Comparison of ENCODE assay signal across 8 mouse cellular contexts in genomic region chr1:165120349-165120898, GRCm38 (mm10). TPM values are rescaled to one million over a fixed set of nuclear protein-coding genes. Genes with fewer than 3 reads are reported as not detected.
DNase-seq lines count a peak whose midpoint lies in the region; ATAC-seq and TF ChIP-seq lines count a peak whose summit lies in the region.

No protein-coding gene starts in this region.

- no peak for TF ChIP-seq POLR2A in bone marrow macrophage, adult 2 months (IDR thresholded peaks at IDR 0.05; ENCODE audit: borderline replicate concordance, low read depth, low read length)
- TF ChIP-seq POLR2A in embryonic fibroblast, embryonic 13.5 days (IDR thresholded peaks at IDR 0.05; ENCODE audit: low read depth, low read length) = no peak
- TF ChIP-seq POLR2A in liver, adult 2 months (IDR thresholded peaks at IDR 0.05; ENCODE audit: extremely low read depth, insufficient read depth, low read length) = no peak

- no peaks in the 10 kb centered on the region for H3K4me1 ChIP-seq in bone marrow macrophage, adult 2 months (ENCODE audit: control insufficient read depth, insufficient read depth, low read length)
- H3K4me1 ChIP-seq in embryonic fibroblast, embryonic 13.5 days (ENCODE audit: control insufficient read depth, insufficient read depth, low read length) = no peaks in the 10 kb centered on the region
- H3K4me1 ChIP-seq in heart, embryonic 10.5 days = peaks cover 22% of the 10 kb centered on the region
- peaks cover 4% of the 10 kb centered on the region; the same call in 1 of the 2 replicates for H3K4me1 ChIP-seq in kidney, embryonic 14.5 days (ENCODE audit: control insufficient read depth, insufficient read depth, low read length)
- H3K4me1 ChIP-seq in liver, adult 2 months (ENCODE audit: control insufficient read depth, insufficient read depth, low read length) = peaks cover 7% of the 10 kb centered on the region; the same call in 1 of the 2 replicates

- H3K27ac ChIP-seq in bone marrow macrophage, adult 2 months (ENCODE audit: insufficient read depth, low read depth, low read length) = no peak overlapping the region
- H3K27ac ChIP-seq in embryonic fibroblast, embryonic 13.5 days (ENCODE audit: insufficient read depth, low read length) = no peak overlapping the region
- H3K27ac ChIP-seq in heart, embryonic 10.5 days = peak overlapping the region; percentile 86; the same call in 1 of the 2 replicates
- no peak overlapping the region for H3K27ac ChIP-seq in kidney, embryonic 14.5 days (ENCODE audit: low read depth, low read length)
- 0 out of 2 replicates have a peak overlapping the region, but pooled peaks have one; percentile 2 for H3K27ac ChIP-seq in liver, adult 2 months (replicated peaks; ENCODE audit: insufficient read depth, low read depth, low read length)

- no peaks in the 10 kb centered on the region for H3K79me3 ChIP-seq in C2C12 (ENCODE audit: low read depth)

- H3K9me3 ChIP-seq in heart, embryonic 10.5 days = no peaks in the 10 kb centered on the region
- no peaks in the 10 kb centered on the region for H3K9me3 ChIP-seq in kidney, embryonic 14.5 days (ENCODE audit: control insufficient read depth, low read length)

- DNase-seq in heart, embryonic 10.5 days (ENCODE audit: low spot score) = peak; percentile 92
- DNase-seq in liver, adult 2 months (ENCODE audit: extremely low read depth, low read depth, low spot score) = peak; percentile 62
- DNase-seq in spleen, postnatal 14 days (ENCODE audit: low spot score in 2 of 2) = peak; percentile 65 to 82

- no peaks in the 10 kb centered on the region for H3K79me2 ChIP-seq in C2C12 (ENCODE audit: control insufficient read depth, insufficient read depth)
- no peaks in the 10 kb centered on the region for H3K79me2 ChIP-seq in liver, adult 2 months (ENCODE audit: control insufficient read depth, insufficient read depth, low read length)

- ATAC-seq in kidney, embryonic 14.5 days (ENCODE audit: low FRiP score, low TSS enrichment) = peak; percentile 81
- peak; percentile 76; the same call in 1 of the 2 replicates for ATAC-seq in monocyte, adult 5-6 weeks (replicated peaks; ENCODE audit: insufficient number of reproducible peaks, low FRiP score, low TSS enrichment, poor library complexity, severe bottlenecking)

- no peak overlapping the region for H3K4me3 ChIP-seq in C2C12 (ENCODE audit: insufficient read depth, poor library complexity, severe bottlenecking)
- H3K4me3 ChIP-seq in bone marrow macrophage, adult 2 months (ENCODE audit: insufficient read depth, low read length) = no peak overlapping the region
- H3K4me3 ChIP-seq in embryonic fibroblast, embryonic 13.5 days (ENCODE audit: insufficient read depth, low read length) = no peak overlapping the region
- no peak overlapping the region for H3K4me3 ChIP-seq in heart, embryonic 10.5 days
- H3K4me3 ChIP-seq in kidney, embryonic 14.5 days (ENCODE audit: low read length) = no peak overlapping the region
- no peak overlapping the region for H3K4me3 ChIP-seq in liver, adult 2 months (ENCODE audit: insufficient read depth, low read depth, low read length)

- H3K27me3 ChIP-seq in C2C12 (ENCODE audit: control insufficient read depth, insufficient read depth, insufficient read length) = peaks cover 4% of the 10 kb centered on the region
- no peaks in the 10 kb centered on the region; the same call in 1 of the 2 replicates for H3K27me3 ChIP-seq in heart, embryonic 10.5 days (ENCODE audit: insufficient read depth, poor library complexity, severe bottlenecking)
- H3K27me3 ChIP-seq in kidney, embryonic 14.5 days (ENCODE audit: control insufficient read depth, insufficient read depth, low read length) = no peaks in the 10 kb centered on the region
- no peaks in the 10 kb centered on the region for H3K27me3 ChIP-seq in liver, adult 2 months (ENCODE audit: control insufficient read depth, insufficient read depth, low read length)

- H3K36me3 ChIP-seq in C2C12 (ENCODE audit: control insufficient read depth, insufficient read depth) = no peaks in the 10 kb centered on the region
- no peaks in the 10 kb centered on the region for H3K36me3 ChIP-seq in heart, embryonic 10.5 days
- H3K36me3 ChIP-seq in kidney, embryonic 14.5 days (ENCODE audit: control insufficient read depth, insufficient read depth, low read length) = no peaks in the 10 kb centered on the region
- H3K36me3 ChIP-seq in liver, adult 2 months (ENCODE audit: control insufficient read depth, insufficient read depth, low read length) = no peaks in the 10 kb centered on the region

- peak; percentile 82 for TF ChIP-seq CTCF in C2C12 (IDR thresholded peaks at IDR 0.05; ENCODE audit: control insufficient read depth, insufficient read depth, insufficient read length)
- peak; percentile 52 for TF ChIP-seq CTCF in bone marrow macrophage, adult 2 months (IDR thresholded peaks at IDR 0.05; ENCODE audit: low read depth, low read length)
- TF ChIP-seq CTCF in embryonic fibroblast, embryonic 13.5 days (IDR thresholded peaks at IDR 0.05; ENCODE audit: borderline replicate concordance, insufficient read depth, low read length) = peak; percentile 77
- peak; percentile 89 for TF ChIP-seq CTCF in liver, adult 2 months (IDR thresholded peaks at IDR 0.05; ENCODE audit: low read depth, low read length)

- 0 out of 2 replicates have a peak overlapping the region, but pooled peaks have one; percentile 6 for H3K4me2 ChIP-seq in kidney, embryonic 14.5 days (replicated peaks; ENCODE audit: low read depth, low read length)

- 17% methylated on average over 21 of the region's 21 CpGs for WGBS in heart, embryonic 10.5 days
- 24% methylated on average over 21 of the region's 21 CpGs for WGBS in kidney, embryonic 14.5 days
- 18% methylated on average over 21 of the region's 21 CpGs for WGBS in liver, adult 2 months

- no peak overlapping the region for H3ac ChIP-seq in C2C12 (ENCODE audit: control insufficient read depth, insufficient read length, low read depth)

- H3K9ac ChIP-seq in kidney, embryonic 14.5 days (ENCODE audit: low read depth, low read length) = no peak overlapping the region
- no peak overlapping the region for H3K9ac ChIP-seq in liver, adult 2 months (ENCODE audit: low read depth, low read length)

TF ChIP-seq in C2C12, 6 proteins besides CTCF, POLR2A, EP300 and RAD21:
- no peak for TF ChIP-seq MYOG (IDR thresholded peaks at IDR 0.05; ENCODE audit: control insufficient read depth, extremely low read depth, insufficient read length)
- no peak for TF ChIP-seq FOSL1 (IDR thresholded peaks at IDR 0.05; ENCODE audit: insufficient read depth, low read length, poor library complexity, severe bottlenecking)
- peak; percentile 80 for TF ChIP-seq CEBPB (IDR thresholded peaks at IDR 0.05; ENCODE audit: low read depth)
TF ChIP-seq in C2C12: peak in this region for 1.

RNA-seq across cellular contexts. Expression of gene Tbx19, which starts 40.1 kb away (rescaled TPM):
- not detected for polyA plus RNA-seq in C2C12 (2012; fragmentation: generic; extraction: Trizol)
- polyA plus RNA-seq in bone marrow macrophage, adult 2 months (2012; ENCODE audit: insufficient read depth, insufficient read length, missing spikeins) = not detected in 2 replicates
- not detected in 2 replicates for polyA plus RNA-seq in embryonic fibroblast, embryonic 13.5 days (2011; ENCODE audit: insufficient read length, low read depth, missing spikeins)
- polyA plus RNA-seq in heart, embryonic 10.5 days (2016; fragmentation: Nextera tagmentation; extraction: Ambion mirVana) = not detected in 2 replicates
- polyA plus RNA-seq in kidney, embryonic 14.5 days (2014; fragmentation: Nextera tagmentation; extraction: Ambion mirVana) = not detected in 2 replicates
- not detected in 2 replicates for total RNA-seq in liver, adult 2 months (2014; rRNA removed)
- 0.20 TPM in 1 of 2 replicates, not detected in the other for polyA plus RNA-seq in liver, adult 2 months (2012; rRNA removed)
- not detected in 3 replicates for total RNA-seq in monocyte, adult 5-6 weeks (2017)

Comparison
In these comparisons a context has a peak if more than half of its experiments do, and no peak if none do; other contexts are left out.
1. H3K27ac ChIP-seq: peak in heart, embryonic 10.5 days (single experiment) and liver, adult 2 months (single experiment); none in bone marrow macrophage, adult 2 months (single experiment), embryonic fibroblast, embryonic 13.5 days (single experiment) and kidney, embryonic 14.5 days (single experiment).
2. Peak in every context shown above with its lines, with median percentiles within 50 percentile points of each other: CTCF ChIP-seq and DNase-seq.